13 mouse cellular contexts compared by ENCODE assay signal in genomic region chrX:52738116-52738515, GRCm38 (mm10). TPM values are rescaled to one million over a fixed set of nuclear protein-coding genes. Genes with fewer than 3 reads are reported as not detected.
"Had no signal": no experiment of that assay in that cellular context is flagged by ENCODE, and none has a peak within 500 bp of the region (broad histone marks: within the 10 kb centered on the region; RNA-seq: fewer than 3 reads in every experiment).

No protein-coding gene starts in this region.

- H3K27me3 ChIP-seq: midbrain, embryonic 12.5 days had no signal

- H3K4me2 ChIP-seq: limb, embryonic 13.5 days; midbrain, embryonic 12.5 days; neural tube, embryonic 13.5 days had no signal

- H3K4me1 ChIP-seq: limb, embryonic 13.5 days; midbrain, embryonic 12.5 days; neural tube, embryonic 13.5 days had no signal

- ATAC-seq: hindbrain, postnatal 0 days; midbrain, embryonic 16.5 days had no signal

- H3K36me3 ChIP-seq: limb, embryonic 13.5 days; midbrain, embryonic 12.5 days; neural tube, embryonic 13.5 days had no signal

- H3K4me3 ChIP-seq: limb, embryonic 13.5 days; midbrain, embryonic 12.5 days; neural tube, embryonic 13.5 days had no signal

- H3K9ac ChIP-seq: limb, embryonic 13.5 days; liver, embryonic 14.5 days; midbrain, embryonic 12.5 days; neural tube, embryonic 13.5 days had no signal

- H3K9me3 ChIP-seq: limb, embryonic 13.5 days; midbrain, embryonic 12.5 days; neural tube, embryonic 13.5 days had no signal

- DNase-seq: lung, adult 18-20 months; retina, postnatal 1 day; thymus, postnatal 4 days had no signal

- H3K27ac ChIP-seq: hindbrain, postnatal 0 days; limb, embryonic 13.5 days; liver, embryonic 14.5 days; midbrain, embryonic 12.5 days; neural tube, embryonic 13.5 days; stomach, postnatal 0 days had no signal

RNA-seq across cellular contexts. Expression of gene Ccdc160, which starts 52.9 kb away (rescaled TPM):
- total RNA-seq: megakaryocyte-erythroid progenitor cell, adult 5-6 weeks had no signal
- polyA plus RNA-seq: liver, adult 2 months; spleen, adult 2 months had no signal
